Mouse (Mus musculus) left cerebral cortex, adult 18-20 months (tissue): ENCODE data around the gene Magi2. TPM values are rescaled to one million over a fixed set of nuclear protein-coding genes. Genes with fewer than 3 reads are reported as not detected.

Experiments used
- DNase-seq, 2 experiments: peaks; one replicate each; pipeline ENCODE4 v3.0.0; 2021 to 2022; ENCODE audit warnings: low spot score in 2 of 2, mixed read lengths in 1 of 2
- total RNA-seq, 2 experiments: library from RNA; stranded (reverse); gene quantifications; 2 replicates each; pipeline ENCODE4 v1.2.3; 2021

Gene Magi2
- total RNA-seq, 2 experiments from 2014 or later = 125 to 134 TPM

GRCm38 (mm10) chr5:20751000-20751399 is 1524.2 kb downstream of the Magi2 start:
- DNase-seq = no peak

- DNase-seq = no peak
Observed at GRCm38 (mm10) chr5:20751696-20752095, 1524.9 kb downstream of the Magi2 start.

GRCm38 (mm10) chr5:20753096-20753495 is 1526.3 kb downstream of the Magi2 start:
- peak in 1 of 2 experiments; percentile 3 for DNase-seq

GRCm38 (mm10) chr5:20753963-20754362 is 1527.1 kb downstream of the Magi2 start:
- no peak for DNase-seq
